Mouse (Mus musculus) lung, postnatal 0 days (tissue): ENCODE measurements around the gene C9orf72. TPM values are rescaled to one million over a fixed set of nuclear protein-coding genes. Genes with fewer than 3 reads are reported as not detected.
"Not testable (repeated sequence)": the region's sequence is repeated elsewhere in the genome, so short reads cannot be mapped to it uniquely, and the experiment has no call there.

Experiments
- ATAC-seq: fragments of 200-750 bp; cut with Nextera tagmentation; 2 replicates; pipeline ENCODE4 v1.8.0; 2017; ENCODE audit warnings: moderate library complexity
- DNase-seq: peaks from one replicate; pipeline ENCODE4 v3.0.0-alpha.2; 2016; ENCODE audit warnings: low spot score
- H3K27ac ChIP-seq: fragments of 300-500 bp; sonication (generic); 2 replicates; pipeline ENCODE4 v1.5.1; 2014; ENCODE audit warnings: antibody characterized with exemption, mild to moderate bottlenecking, low read length, mixed read lengths
- H3K27me3 ChIP-seq: fragments of 300-500 bp; sonication (generic); replicated peaks from 2 replicates; pipeline ENCODE4 v1.6.1; 2014; ENCODE audit warnings: low read length, mixed read lengths; ENCODE audit not compliant: insufficient read depth
- H3K36me3 ChIP-seq: fragments of 300-500 bp; sonication (generic); 2 replicates; pipeline ENCODE4 v1.6.1; 2014; ENCODE audit warnings: low read length, mixed read lengths; ENCODE audit not compliant: insufficient read depth
- H3K4me1 ChIP-seq: fragments of 300-500 bp; sonication (generic); 2 replicates; pipeline ENCODE4 v1.6.1; 2014; ENCODE audit warnings: antibody characterized with exemption, low read depth, low read length, mixed read lengths; ENCODE audit not compliant: insufficient read depth
- H3K4me2 ChIP-seq: fragments of 300-500 bp; sonication (generic); replicated peaks from 2 replicates; pipeline ENCODE4 v1.6.1; 2014; ENCODE audit warnings: low read depth, mild to moderate bottlenecking, low read length, moderate library complexity, mixed read lengths
- H3K4me3 ChIP-seq: fragments of 300-500 bp; sonication (generic); 2 replicates; pipeline ENCODE4 v1.5.1; 2014; ENCODE audit warnings: low read depth, low read length
- H3K9ac ChIP-seq: fragments of 300-500 bp; sonication (generic); replicated peaks from 2 replicates; pipeline ENCODE4 v1.6.1; 2014; ENCODE audit warnings: low read depth, mild to moderate bottlenecking
- H3K9me3 ChIP-seq: fragments of 300-500 bp; sonication (generic); 2 replicates; pipeline ENCODE4 v1.6.1; 2016; ENCODE audit warnings: low read length, mixed read lengths
- CTCF ChIP-seq: IDR thresholded peaks from 2 replicates; pipeline ENCODE4 v1.5.1; 2016; ENCODE audit warnings: antibody characterized with exemption, mild to moderate bottlenecking
- EP300 ChIP-seq: IDR thresholded peaks from 2 replicates; pipeline ENCODE4 v1.6.1; 2016; ENCODE audit warnings: antibody characterized with exemption, mild to moderate bottlenecking, control low read depth
- WGBS: fragments of 180-500 bp; shearing (Covaris S2); extraction: QIAGEN DNeasy Blood & Tissue Kit; methylation state at CpG from one replicate; pipeline ENCODE4 v1.1.7; 2014; 5-methylcytosine and 5-hydroxymethylcytosine counted together
- polyA plus RNA-seq: library from polyadenylated mRNA; unstranded; fragments of >200 nt; fragmentation: Nextera tagmentation; extraction: Ambion mirVana; gene quantifications from 2 replicates; pipeline ENCODE4 v1.2.1, GENCODE M21; 2015

Gene C9orf72
- polyA plus RNA-seq: 8.5 and 9.5 TPM in 2 replicates

- no peaks in the 10 kb centered on the region for H3K36me3 ChIP-seq
- peak within 1 kb of the TSS; percentile 68 for H3K9ac ChIP-seq
- H3K4me2 ChIP-seq: peak within 1 kb of the TSS; percentile 97
- peak within 1 kb of the TSS; percentile 82 for H3K27ac ChIP-seq
- no peak for TF ChIP-seq EP300
- no peak for TF ChIP-seq CTCF
- H3K27me3 ChIP-seq: no peaks in the 10 kb centered on the region
- WGBS: under 1% methylated on average over 25 of the region's 51 CpGs
- H3K9me3 ChIP-seq: no peaks in the 10 kb centered on the region
- DNase-seq (peak; percentile 97), ATAC-seq (peak; percentile 98)
- peak within 1 kb of the TSS; percentile 96 for H3K4me3 ChIP-seq
- H3K4me1 ChIP-seq: no peaks in the 10 kb centered on the region
Measured at GRCm38 (mm10) chr4:35225734-35226495, at the start of gene C9orf72. Gene C9orf72, minus strand, starts transcription at chr4:35226175.

DNA sequence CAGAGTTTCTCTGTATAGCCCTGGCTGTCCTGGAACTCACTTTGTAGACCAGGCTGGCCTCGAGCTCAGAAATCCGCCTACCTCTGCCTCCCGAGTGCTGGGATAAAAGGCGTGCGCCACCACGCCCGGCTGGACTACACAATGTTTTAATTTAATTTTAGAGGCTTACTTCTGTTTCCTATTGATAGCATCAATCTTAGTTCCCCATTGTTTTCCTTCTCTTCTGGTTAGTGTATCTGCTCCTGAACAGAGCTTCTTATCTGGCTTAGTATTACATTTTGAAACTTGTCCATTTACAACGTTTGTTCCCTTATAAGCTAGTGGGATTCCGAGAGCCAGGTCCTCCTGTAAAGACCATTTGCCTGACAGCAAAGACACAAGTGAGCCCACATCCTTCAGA is 33.0 kb upstream of the C9orf72 start:
- no peaks in the 10 kb centered on the region for H3K36me3 ChIP-seq
- H3K4me2 ChIP-seq: no peak overlapping the region
- ATAC-seq (no peak), DNase-seq (no peak)
- H3K27ac ChIP-seq: no peak overlapping the region
- no peak overlapping the region for H3K9ac ChIP-seq
- H3K9me3 ChIP-seq: no peaks in the 10 kb centered on the region
- no peaks in the 10 kb centered on the region for H3K27me3 ChIP-seq
- TF ChIP-seq CTCF (no peak), EP300 (no peak)
- no peak overlapping the region for H3K4me3 ChIP-seq
- 61% methylated on average over 9 of the region's 9 CpGs for WGBS
- no peaks in the 10 kb centered on the region for H3K4me1 ChIP-seq

GRCm38 (mm10) chr4:35244023-35244422 is 18.0 kb upstream of the C9orf72 start:
- ATAC-seq (no peak), DNase-seq (no peak)
- Histone ChIP-seq H3K9me3 (no peaks in the 10 kb centered on the region), H3K27me3 (no peaks in the 10 kb centered on the region), H3K4me2 (no peak overlapping the region), H3K27ac (no peak overlapping the region), H3K36me3 (no peaks in the 10 kb centered on the region), H3K9ac (no peak overlapping the region), H3K4me1 (no peaks in the 10 kb centered on the region), H3K4me3 (no peak overlapping the region)
- TF ChIP-seq EP300 (no peak), CTCF (no peak)
- 52% methylated on average over 1 of the region's 1 CpGs for WGBS

DNA sequence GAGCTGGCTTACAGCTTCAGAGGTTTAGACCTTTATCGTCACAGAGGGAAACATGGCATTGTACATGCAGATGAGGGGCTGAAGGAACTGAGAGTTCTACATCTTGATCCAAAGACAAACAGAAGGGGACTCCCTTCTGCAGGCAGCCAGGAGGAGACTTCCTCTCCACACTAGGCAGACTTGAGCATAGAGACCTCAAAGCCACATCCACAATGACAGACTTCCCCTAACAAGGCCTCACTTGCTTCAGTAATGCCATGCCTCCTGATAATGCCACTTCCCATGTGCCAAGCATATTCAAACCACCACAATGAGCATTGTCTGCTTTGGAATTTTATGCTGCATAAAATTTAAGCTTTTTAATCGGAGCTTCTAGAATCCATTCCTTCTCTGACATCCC is 15.8 kb upstream of the C9orf72 start:
- DNase-seq (no peak), ATAC-seq (no peak)
- no peak overlapping the region for H3K4me2 ChIP-seq
- no peaks in the 10 kb centered on the region for H3K9me3 ChIP-seq
- H3K9ac ChIP-seq: no peak overlapping the region
- 80% methylated on average over 2 of the region's 2 CpGs for WGBS
- H3K4me1 ChIP-seq: no peaks in the 10 kb centered on the region
- no peaks in the 10 kb centered on the region for H3K36me3 ChIP-seq
- no peak overlapping the region for H3K27ac ChIP-seq
- H3K27me3 ChIP-seq: no peaks in the 10 kb centered on the region
- H3K4me3 ChIP-seq: no peak overlapping the region
- TF ChIP-seq CTCF (no peak), EP300 (no peak)

DNA sequence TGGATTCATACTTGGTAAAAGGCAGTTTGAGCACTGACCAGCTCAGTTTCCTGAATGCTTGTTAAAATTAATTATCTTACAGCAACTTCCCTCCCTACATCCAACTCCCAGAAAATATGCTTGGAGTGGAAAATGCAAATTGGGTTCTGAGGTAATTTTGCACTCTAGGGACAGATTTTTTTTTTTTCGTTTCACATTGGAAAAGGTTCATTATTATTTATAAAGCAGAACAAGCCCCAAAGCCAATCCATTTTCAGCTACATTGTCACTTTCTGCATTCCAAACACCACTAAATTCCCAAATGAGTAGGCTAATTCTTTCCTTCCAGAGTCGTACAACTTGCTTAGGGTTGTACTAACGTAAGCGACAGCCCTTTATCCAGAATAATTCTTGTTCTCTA is 12.7 kb upstream of the C9orf72 start:
- TF ChIP-seq EP300: no peak
- TF ChIP-seq CTCF: no peak
- Histone ChIP-seq H3K36me3 (no peaks in the 10 kb centered on the region), H3K27ac (no peak overlapping the region), H3K9me3 (no peaks in the 10 kb centered on the region), H3K27me3 (no peaks in the 10 kb centered on the region), H3K4me2 (no peak overlapping the region), H3K4me3 (no peak overlapping the region), H3K9ac (no peak overlapping the region), H3K4me1 (no peaks in the 10 kb centered on the region)
- no peak for ATAC-seq
- WGBS: 81% methylated on average over 4 of the region's 4 CpGs
- no peak for DNase-seq

GRCm38 (mm10) chr4:35238240-35238639 is 12.3 kb upstream of the C9orf72 start:
- not testable (repeated sequence) for H3K4me1 ChIP-seq, H3K36me3 ChIP-seq, H3K4me3 ChIP-seq, H3K9ac ChIP-seq, H3K9me3 ChIP-seq, H3K4me2 ChIP-seq, H3K27me3 ChIP-seq, ATAC-seq, DNase-seq, H3K27ac ChIP-seq
- 88% methylated on average over 3 of the region's 3 CpGs for WGBS
